Mouse (Mus musculus) megakaryocyte, embryonic 14.5 days (primary cell): ENCODE data around the gene Slc4a4.

Source experiments
- FLI1 ChIP-seq: IDR thresholded peaks from 2 replicates; pipeline ENCODE4 v1.6.1; 2012; ENCODE audit warnings: low read length, inconsistent platforms, mixed read lengths
- GATA1 ChIP-seq: IDR thresholded peaks from 3 replicates; pipeline ENCODE4 v1.6.1; 2012; ENCODE audit warnings: mixed read lengths, low read length, inconsistent platforms, borderline replicate concordance

DNA sequence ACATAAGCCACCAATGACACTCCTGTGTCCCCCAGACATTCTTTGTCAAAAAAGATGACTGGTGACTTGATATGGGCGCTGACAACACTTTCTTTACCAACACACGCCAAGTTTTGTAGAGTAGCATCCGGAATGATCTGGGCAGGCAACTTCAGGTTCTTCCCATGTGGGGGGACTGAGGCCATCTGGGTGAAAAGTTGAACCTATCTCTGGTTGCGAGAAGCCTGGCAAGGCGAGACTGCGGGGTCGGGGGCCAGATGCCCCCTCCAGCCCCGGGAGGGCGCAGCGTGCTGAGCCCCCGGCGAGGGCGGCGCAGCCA lies 310 bp upstream of the Slc4a4 start:
- TF ChIP-seq GATA1: no peak
- no peak for TF ChIP-seq FLI1
